Mouse (Mus musculus) heart, embryonic 13.5 days (tissue): ENCODE results near the gene Vps33a. TPM values are rescaled to one million over a fixed set of nuclear protein-coding genes. Genes with fewer than 3 reads are reported as not detected.

Experiments
- ATAC-seq: fragments of 200-750 bp; cut with Nextera tagmentation; 2 replicates; pipeline ENCODE4 v1.8.0; 2017; ENCODE audit warnings: moderate TSS enrichment; ENCODE audit not compliant: insufficient number of reproducible peaks, low FRiP score, low TSS enrichment; ENCODE audit errors: extremely low read depth
- H3K27ac ChIP-seq: fragments of 300-500 bp; sonication (generic); replicated peaks from 2 replicates; pipeline ENCODE4 v1.5.1; 2015; ENCODE audit warnings: moderate library complexity, mild to moderate bottlenecking, inconsistent platforms
- H3K27me3 ChIP-seq: fragments of 300-500 bp; sonication (generic); replicated peaks from 2 replicates; pipeline ENCODE4 v1.6.1; 2015; ENCODE audit warnings: mild to moderate bottlenecking, inconsistent platforms
- H3K36me3 ChIP-seq: fragments of 300-500 bp; sonication (generic); 2 replicates; pipeline ENCODE4 v1.6.1; 2015; ENCODE audit warnings: mild to moderate bottlenecking, inconsistent platforms
- H3K4me1 ChIP-seq: fragments of 300-500 bp; sonication (generic); 2 replicates; pipeline ENCODE4 v1.6.1; 2015; ENCODE audit warnings: inconsistent platforms
- H3K4me2 ChIP-seq: fragments of 300-500 bp; sonication (generic); 2 replicates; pipeline ENCODE4 v1.6.1; 2015; ENCODE audit warnings: inconsistent platforms, mild to moderate bottlenecking, moderate library complexity
- H3K4me3 ChIP-seq: fragments of 300-500 bp; sonication (generic); 2 replicates; pipeline ENCODE4 v1.5.1; 2015; ENCODE audit warnings: moderate library complexity, mild to moderate bottlenecking, inconsistent platforms
- H3K9ac ChIP-seq: fragments of 300-500 bp; sonication (generic); 2 replicates; pipeline ENCODE4 v1.6.1; 2015; ENCODE audit warnings: inconsistent platforms, mild to moderate bottlenecking, moderate library complexity
- H3K9me3 ChIP-seq: fragments of 300-500 bp; sonication (generic); 2 replicates; pipeline ENCODE4 v1.6.1; 2016; ENCODE audit warnings: inconsistent platforms
- WGBS: fragments of 180-500 bp; shearing (Covaris S2); methylation state at CpG from one replicate; pipeline ENCODE4 v1.1.7; 2015; ENCODE audit warnings: mixed read lengths; 5-methylcytosine and 5-hydroxymethylcytosine counted together
- microRNA-seq: library from miRNA; unstranded; fragments of <30 nt; microRNA quantifications from one replicate; pipeline ENCODE4, GENCODE M21; 2016
- polyA plus RNA-seq: library from polyadenylated mRNA; unstranded; fragments of >200 nt; fragmentation: Nextera tagmentation; extraction: Ambion mirVana; gene quantifications from 2 replicates; pipeline ENCODE4 v1.2.1, GENCODE M21; 2015

Gene Vps33a
- polyA plus RNA-seq, 1 experiment from 2014 or later, result 18.6 TPM

GRCm38 (mm10) chr5:123501973-123502372 is 70.9 kb downstream of the Vps33a start:
- H3K4me1 ChIP-seq, result peaks cover 15% of the 10 kb centered on the region
- H3K9ac ChIP-seq, result no peak overlapping the region
- peaks cover 49% of the 10 kb centered on the region for H3K27me3 ChIP-seq
- H3K27ac ChIP-seq, result no peak overlapping the region
- H3K36me3 ChIP-seq, result no peaks in the 10 kb centered on the region
- ATAC-seq, result no peak
- H3K9me3 ChIP-seq, result no peaks in the 10 kb centered on the region
- no peak overlapping the region for H3K4me3 ChIP-seq
- no peak overlapping the region for H3K4me2 ChIP-seq
- WGBS, result 32% methylated on average over 4 of the region's 4 CpGs

GRCm38 (mm10) chr5:123499717-123500116 is 73.1 kb downstream of the Vps33a start:
- H3K9me3 ChIP-seq, result no peaks in the 10 kb centered on the region
- no peaks in the 10 kb centered on the region for H3K36me3 ChIP-seq
- WGBS, result 40% methylated on average over 4 of the region's 4 CpGs
- H3K27me3 ChIP-seq, result peaks cover 33% of the 10 kb centered on the region
- no peak for ATAC-seq
- no peak overlapping the region for H3K27ac ChIP-seq
- H3K9ac ChIP-seq, result no peak overlapping the region
- H3K4me2 ChIP-seq, result no peak overlapping the region
- H3K4me3 ChIP-seq, result no peak overlapping the region
- H3K4me1 ChIP-seq, result peaks cover 19% of the 10 kb centered on the region

DNA sequence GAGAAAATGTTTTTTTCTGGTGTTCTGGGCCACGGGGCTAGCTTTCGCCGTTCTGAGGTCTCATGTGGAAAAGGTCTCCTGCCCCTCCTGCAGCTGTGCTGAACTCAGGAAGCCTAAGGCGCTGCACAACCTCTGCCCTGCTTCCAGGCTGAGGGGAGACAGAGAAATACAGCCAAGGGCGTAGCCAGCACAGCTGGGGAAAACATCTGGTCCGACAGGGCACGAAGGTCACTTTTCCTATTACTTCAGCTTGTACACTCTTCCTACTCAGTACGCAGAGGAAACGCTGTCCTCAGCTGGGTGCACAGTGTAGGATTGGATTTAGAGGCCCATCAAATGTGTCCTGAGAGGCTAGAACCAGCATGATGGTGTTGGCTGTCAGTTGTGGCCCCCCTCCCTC is 82.9 kb downstream of the Vps33a start:
- WGBS, result 53% methylated on average over 9 of the region's 9 CpGs
- no peak for ATAC-seq
- H3K27ac ChIP-seq, result no peak overlapping the region

DNA sequence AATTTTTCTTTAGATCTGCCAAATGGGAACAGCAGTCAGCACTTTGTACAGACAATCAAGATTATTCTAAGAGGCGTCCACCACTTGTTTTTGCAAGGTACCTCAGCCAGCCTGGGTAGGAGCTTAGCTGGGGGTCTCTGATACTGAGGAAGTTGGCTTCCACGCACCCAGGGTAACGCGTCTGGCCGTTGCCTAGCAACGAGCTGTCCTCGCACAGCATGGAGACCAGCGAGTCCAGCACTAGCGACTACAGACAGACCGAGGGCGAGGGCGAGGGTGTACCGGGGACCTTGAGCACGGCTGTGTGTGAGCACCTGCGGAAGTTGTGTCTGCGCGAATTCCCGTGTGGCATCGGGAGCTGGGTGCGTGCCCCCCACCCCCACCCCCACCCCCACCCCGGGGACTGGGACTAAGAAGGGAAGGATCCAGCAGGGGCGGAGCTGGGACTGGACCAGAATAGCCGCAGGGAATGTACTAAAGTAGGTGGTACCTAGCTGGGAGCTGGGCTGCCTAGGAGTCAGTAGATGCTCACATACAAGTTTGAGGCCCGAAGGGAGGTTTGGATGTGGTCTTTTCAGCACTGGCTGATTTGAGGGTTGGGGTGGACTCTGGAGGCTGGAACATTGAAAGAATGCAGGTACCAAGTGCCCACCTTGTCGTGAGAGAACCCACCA is 83.6 kb downstream of the Vps33a start, which contains the start of the genes Lrrc43 and Il31:
Lrrc43 (plus strand) TSS at position 194 of the 674 bp plus-strand sequence.
Il31 (minus strand) TSS at position 378 of the 674 bp plus-strand sequence.
- ATAC-seq, result peak; percentile 25; the same call in 1 of the 2 replicates
- Histone ChIP-seq H3K27me3 (peaks cover 12% of the 10 kb centered on the region), H3K36me3 (no peaks in the 10 kb centered on the region), H3K9me3 (no peaks in the 10 kb centered on the region), H3K4me1 (peaks cover 11% of the 10 kb centered on the region), H3K4me3 (peak within 1 kb of the TSS; percentile 39), H3K27ac (no peak within 1 kb of the TSS), H3K4me2 (peak within 1 kb of the TSS; percentile 66), H3K9ac (peak within 1 kb of the TSS; percentile 70)
- WGBS, result 11% methylated on average over 25 of the region's 25 CpGs

More for the DNA sequence above, 82.9 kb downstream of the Vps33a start:
- no peaks in the 10 kb centered on the region for H3K9me3 ChIP-seq
- H3K4me1 ChIP-seq, result peaks cover 11% of the 10 kb centered on the region
- H3K9ac ChIP-seq, result no peak overlapping the region
- H3K4me2 ChIP-seq, result no peak overlapping the region
- no peaks in the 10 kb centered on the region for H3K36me3 ChIP-seq
- peaks cover 12% of the 10 kb centered on the region for H3K27me3 ChIP-seq
- H3K4me3 ChIP-seq, result no peak overlapping the region

DNA sequence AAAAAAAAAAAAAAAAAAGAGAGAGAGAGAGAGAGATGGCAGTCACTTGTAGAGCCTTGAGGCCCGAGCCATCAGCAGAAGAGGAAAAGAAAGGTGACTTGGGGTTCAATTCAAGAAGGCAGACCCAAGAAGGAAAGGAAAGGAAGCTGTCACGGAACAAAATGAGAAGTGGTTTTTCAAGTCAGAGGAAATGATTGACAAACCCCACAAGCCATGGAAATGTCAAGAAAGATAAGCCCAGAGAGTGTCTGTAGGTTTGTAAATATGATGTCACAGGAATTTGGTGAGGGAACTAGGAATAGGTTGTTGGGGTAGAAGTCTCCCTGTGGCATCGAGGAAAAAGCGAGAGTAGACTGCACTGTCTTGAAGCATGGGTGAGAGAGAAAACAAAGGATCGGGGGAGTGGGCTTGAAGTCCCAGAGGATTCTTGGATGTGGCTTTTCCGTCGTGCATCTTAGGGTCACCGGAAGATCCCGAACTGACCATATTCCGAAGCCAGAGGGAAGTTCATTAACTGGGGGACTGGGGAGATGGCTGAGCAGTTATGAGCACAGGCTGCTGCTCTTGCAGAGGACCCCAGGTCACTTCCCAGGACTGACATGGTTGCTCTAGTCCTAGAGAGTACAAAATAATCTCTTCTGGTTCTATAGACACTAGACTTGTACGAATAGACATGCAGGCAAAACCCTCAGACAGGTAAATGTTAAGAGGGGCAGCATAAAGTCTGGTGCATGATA is 85.0 kb downstream of the Vps33a start:
- no peak overlapping the region for H3K9ac ChIP-seq
- H3K9me3 ChIP-seq, result no peaks in the 10 kb centered on the region
- 68% methylated on average over 11 of the region's 11 CpGs for WGBS
- H3K4me2 ChIP-seq, result no peak overlapping the region
- no peaks in the 10 kb centered on the region for H3K36me3 ChIP-seq
- no peak overlapping the region for H3K27ac ChIP-seq
- H3K4me1 ChIP-seq, result peaks cover 11% of the 10 kb centered on the region
- peaks cover 12% of the 10 kb centered on the region for H3K27me3 ChIP-seq
- H3K4me3 ChIP-seq, result no peak overlapping the region
- no peak for ATAC-seq

Small RNAs within 50 kb of the gene (microRNA-seq; reads per million reads assigned to microRNA genes)
- gene Mir7647, result not detected

Other genes with a start within 250 kb of the Vps33a start
- 13.5 and 14.5 TPM in 2 replicates for gene Bcl7a, start 229.2 kb downstream of the Vps33a start, polyA plus RNA-seq
- 10.9 and 11.7 TPM in 2 replicates for gene Mlxip, start 178.2 kb downstream of the Vps33a start, polyA plus RNA-seq
- not detected in 2 replicates for gene Lrrc43, start 83.7 kb downstream of the Vps33a start, polyA plus RNA-seq
- gene Il31, start 83.5 kb downstream of the Vps33a start, polyA plus RNA-seq, result not detected in 2 replicates
- 0.20 and 0.35 TPM in 2 replicates for gene B3gnt4, start 62.6 kb downstream of the Vps33a start, polyA plus RNA-seq
- gene Diablo, start 48.9 kb downstream of the Vps33a start, polyA plus RNA-seq, result 89.2 and 97.1 TPM in 2 replicates
- gene Gm49027, start 47.5 kb downstream of the Vps33a start, polyA plus RNA-seq, result 0.43 TPM in 1 of 2 replicates, not detected in the other
- 48.0 and 48.9 TPM in 2 replicates for gene Clip1, start 111.6 kb upstream of the Vps33a start, polyA plus RNA-seq
- gene Zcchc8, start 148.1 kb upstream of the Vps33a start, polyA plus RNA-seq, result 53.4 and 56.1 TPM in 2 replicates
- 73.5 and 76.2 TPM in 2 replicates for gene Rsrc2, start 176.4 kb upstream of the Vps33a start, polyA plus RNA-seq
- 16.1 and 18.8 TPM in 2 replicates for gene Kntc1, start 176.7 kb upstream of the Vps33a start, polyA plus RNA-seq